Mouse (Mus musculus) liver, adult 2 months (tissue): ENCODE data around the gene Rhoa.

ENCODE experiments used
- CTCF ChIP-seq: fragments of 200-500 bp; IDR thresholded peaks from 2 replicates; pipeline ENCODE4 v1.5.1; 2011; ENCODE audit warnings: low read depth, low read length, control low read depth
- POLR2A ChIP-seq: fragments of 200-500 bp; IDR thresholded peaks from 2 replicates; pipeline ENCODE4 v1.6.1; 2011; ENCODE audit warnings: low read length, control low read depth; ENCODE audit not compliant: insufficient read depth; ENCODE audit errors: extremely low read depth

DNA sequence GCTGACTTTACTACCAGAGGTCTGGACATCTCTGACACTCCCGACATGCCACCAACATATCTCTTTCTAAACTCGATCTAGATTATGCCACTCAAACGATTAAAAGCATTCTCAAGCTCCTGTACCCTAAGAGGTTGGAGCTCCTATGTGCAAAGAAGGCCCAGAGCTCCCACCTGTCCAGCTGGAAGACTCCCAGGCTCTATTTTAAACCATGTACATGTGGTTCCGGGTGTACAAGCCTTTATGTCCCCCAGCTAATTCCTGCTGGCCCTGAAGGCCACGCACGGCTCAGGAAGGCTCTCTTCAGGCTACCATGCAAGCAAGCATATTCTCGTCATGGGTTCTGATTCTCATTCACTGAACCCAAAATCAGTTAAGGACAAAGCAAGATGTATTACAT is 44.1 kb upstream of the Rhoa start:
- TF ChIP-seq POLR2A (no peak), CTCF (no peak)
